In genomic region chr11:84281280-84281679, GRCm38 (mm10) we compare ENCODE assay signal across 11 mouse cellular contexts.
A peak's percentile ranks its signal among the peaks of the same experiment; 100 is the strongest.
DNase-seq lines count a peak whose midpoint lies in the region; ATAC-seq and TF ChIP-seq lines count a peak whose summit lies in the region.
"Had no signal": no experiment of that assay in that cellular context is flagged by ENCODE, and none has a peak within 500 bp of the region (broad histone marks: within the 10 kb centered on the region; RNA-seq: fewer than 3 reads in every experiment).

No protein-coding gene starts in this region.

- no peak for ATAC-seq in kidney, embryonic 16.5 days (ENCODE audit: low FRiP score, low TSS enrichment)
- ATAC-seq in neural tube, embryonic 11.5 days (ENCODE audit: insufficient read depth, low FRiP score, low TSS enrichment), result no peak
- no peak for ATAC-seq in stomach, postnatal 0 days (ENCODE audit: low FRiP score, low TSS enrichment)

- no peaks in the 10 kb centered on the region for H3K9me3 ChIP-seq in kidney, embryonic 16.5 days (ENCODE audit: low read length)
- H3K9me3 ChIP-seq in neural tube, embryonic 11.5 days (ENCODE audit: control insufficient read depth, low read length), result no peaks in the 10 kb centered on the region
- no peaks in the 10 kb centered on the region for H3K9me3 ChIP-seq in stomach, postnatal 0 days (ENCODE audit: control insufficient read depth, low read length)
- H3K9me3 ChIP-seq: limb, embryonic 13.5 days had no signal

- WGBS in kidney, embryonic 16.5 days, result 81% methylated on average over 5 of the region's 5 CpGs
- 74% methylated on average over 5 of the region's 5 CpGs for WGBS in neural tube, embryonic 11.5 days
- WGBS in stomach, postnatal 0 days, result 87% methylated on average over 5 of the region's 5 CpGs

- H3K4me1 ChIP-seq in kidney, embryonic 16.5 days (ENCODE audit: insufficient read depth, low read length), result no peaks in the 10 kb centered on the region
- H3K4me1 ChIP-seq in neural tube, embryonic 11.5 days (ENCODE audit: control insufficient read depth, insufficient read depth, low read length), result no peaks in the 10 kb centered on the region
- no peaks in the 10 kb centered on the region for H3K4me1 ChIP-seq in stomach, postnatal 0 days (replicated peaks; ENCODE audit: control insufficient read depth, insufficient read depth)
- H3K4me1 ChIP-seq: limb, embryonic 13.5 days had no signal

- H3K4me3 ChIP-seq in kidney, embryonic 16.5 days (ENCODE audit: low read length), result no peak overlapping the region
- H3K4me3 ChIP-seq in neural tube, embryonic 11.5 days (ENCODE audit: low read depth, low read length), result no peak overlapping the region
- H3K4me3 ChIP-seq in stomach, postnatal 0 days (ENCODE audit: low read depth, low read length), result no peak overlapping the region
- H3K4me3 ChIP-seq: limb, embryonic 13.5 days had no signal

- H3K4me2 ChIP-seq in kidney, embryonic 16.5 days (replicated peaks; ENCODE audit: low read depth, low read length), result no peak overlapping the region
- no peak overlapping the region for H3K4me2 ChIP-seq in neural tube, embryonic 11.5 days (ENCODE audit: low read depth)
- H3K4me2 ChIP-seq in stomach, postnatal 0 days (replicated peaks; ENCODE audit: low read depth), result no peak overlapping the region
- H3K4me2 ChIP-seq: limb, embryonic 13.5 days had no signal

- H3K9ac ChIP-seq in kidney, embryonic 16.5 days (replicated peaks; ENCODE audit: low read length), result no peak overlapping the region
- no peak overlapping the region for H3K9ac ChIP-seq in neural tube, embryonic 11.5 days (ENCODE audit: low read length)
- H3K9ac ChIP-seq in stomach, postnatal 0 days (ENCODE audit: low read length), result no peak overlapping the region
- H3K9ac ChIP-seq: limb, embryonic 13.5 days had no signal

- peak; percentile 37; the same call in 1 of the 2 replicates for TF ChIP-seq CTCF in stomach, postnatal 0 days (IDR thresholded peaks at IDR 0.05; ENCODE audit: low read depth)

- H3K36me3 ChIP-seq in kidney, embryonic 16.5 days (ENCODE audit: insufficient read depth, low read length), result peaks cover 16% of the 10 kb centered on the region; the same call in 1 of the 2 replicates
- no peaks in the 10 kb centered on the region; the same call in 1 of the 2 replicates for H3K36me3 ChIP-seq in neural tube, embryonic 11.5 days (ENCODE audit: control insufficient read depth, insufficient read depth, low read length)
- H3K36me3 ChIP-seq in stomach, postnatal 0 days (ENCODE audit: control insufficient read depth, insufficient read depth, low read length), result peaks cover 6% of the 10 kb centered on the region; the same call in 1 of the 2 replicates

- no peak for TF ChIP-seq EP300 in stomach, postnatal 0 days (optimal IDR thresholded peaks at IDR 0.05)

- no peaks in the 10 kb centered on the region for H3K27me3 ChIP-seq in kidney, embryonic 16.5 days (ENCODE audit: insufficient read depth, low read length)
- H3K27me3 ChIP-seq in neural tube, embryonic 11.5 days (ENCODE audit: control insufficient read depth, insufficient read depth, low read length), result no peaks in the 10 kb centered on the region
- no peaks in the 10 kb centered on the region for H3K27me3 ChIP-seq in stomach, postnatal 0 days (ENCODE audit: control insufficient read depth, insufficient read depth, low read length)
- H3K27me3 ChIP-seq: limb, embryonic 13.5 days had no signal

- peak; percentile 5 to 20 for DNase-seq in cerebellum, postnatal 10 days
- no peak for DNase-seq in cerebellum, postnatal 36 days
- DNase-seq in kidney, postnatal 10 days, result peak; percentile 46
- peak; percentile 38 for DNase-seq in neural tube, embryonic 11.5 days (ENCODE audit: low spot score)
- no peak for DNase-seq in neural tube, embryonic 10.5 days (ENCODE audit: extremely low spot score, low spot score)
- DNase-seq in stomach, postnatal 0 days (ENCODE audit: low spot score), result no peak
- no peak for DNase-seq in ovary, adult 18-20 months (ENCODE audit: low spot score)
- DNase-seq: cerebellum, adult 8-10 months; lung, postnatal 36 days had no signal

- no peak overlapping the region for H3K27ac ChIP-seq in kidney, embryonic 16.5 days (ENCODE audit: low read length)
- H3K27ac ChIP-seq in neural tube, embryonic 11.5 days (ENCODE audit: low read depth, low read length), result no peak overlapping the region
- no peak overlapping the region for H3K27ac ChIP-seq in stomach, postnatal 0 days (replicated peaks)
- H3K27ac ChIP-seq: limb, embryonic 13.5 days had no signal

Comparison
In these comparisons a context has a peak if more than half of its experiments do, and no peak if none do; other contexts are left out.
1. DNase-seq: peak in cerebellum, postnatal 10 days (2 of 2), kidney, postnatal 10 days (single experiment) and neural tube, embryonic 11.5 days (single experiment); none in cerebellum, postnatal 36 days (0 of 2), neural tube, embryonic 10.5 days (single experiment), stomach, postnatal 0 days (single experiment) and ovary, adult 18-20 months (single experiment).